Mouse (Mus musculus): Measurements from ENCODE around the gene Prr29. TPM values are rescaled to one million over a fixed set of nuclear protein-coding genes. Genes with fewer than 3 reads are reported as not detected.

Gene Prr29
- not detected in 2 replicates for polyA plus RNA-seq (2011; ENCODE audit: insufficient read length, low read depth, missing spikeins)

- TF ChIP-seq CTCF (IDR thresholded peaks at IDR 0.05; ENCODE audit: borderline replicate concordance, insufficient read depth, low read length), result no peak
- TF ChIP-seq POLR2A (IDR thresholded peaks at IDR 0.05; ENCODE audit: low read depth, low read length), result no peak
- H3K4me1 ChIP-seq (ENCODE audit: control insufficient read depth, insufficient read depth, low read length), result no peaks in the 10 kb centered on the region
- no peak within 1 kb of the TSS for H3K4me3 ChIP-seq (ENCODE audit: insufficient read depth, low read length)
- no peak within 1 kb of the TSS for H3K27ac ChIP-seq (ENCODE audit: insufficient read depth, low read length)
These were observed at the start of gene Prr29 for GRCm38 (mm10) chr11:106365366-106365765. Prr29 (plus strand) TSS chr11:106365472.

DNA sequence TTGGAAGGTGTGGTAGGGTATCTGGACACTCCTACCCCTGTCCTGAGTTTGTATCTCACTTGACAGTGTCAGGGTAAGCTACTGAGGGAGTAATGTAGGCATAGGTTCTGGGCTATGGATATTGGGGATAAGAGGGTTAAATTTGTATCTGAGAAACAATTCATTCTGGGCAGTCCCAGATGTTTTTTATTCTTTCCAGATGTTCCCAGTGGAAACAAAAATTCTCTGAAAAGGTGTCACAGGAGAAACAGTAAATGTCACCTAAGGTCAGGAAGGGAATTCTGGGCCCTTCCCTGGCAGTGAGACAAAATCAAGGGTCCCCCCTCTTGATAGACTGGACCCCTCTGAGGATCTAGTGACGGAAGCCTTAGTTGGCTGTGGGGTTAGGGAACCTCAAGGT lies 48.9 kb upstream of the Prr29 start:
- no peak overlapping the region for H3K27ac ChIP-seq (ENCODE audit: insufficient read depth, low read length)
- H3K4me1 ChIP-seq (ENCODE audit: control insufficient read depth, insufficient read depth, low read length), result peaks cover 3% of the 10 kb centered on the region
- no peak overlapping the region for H3K4me3 ChIP-seq (ENCODE audit: insufficient read depth, low read length)
- TF ChIP-seq POLR2A (IDR thresholded peaks at IDR 0.05; ENCODE audit: low read depth, low read length) (no peak), CTCF (IDR thresholded peaks at IDR 0.05; ENCODE audit: borderline replicate concordance, insufficient read depth, low read length) (no peak)

- Histone ChIP-seq H3K4me1 (ENCODE audit: control insufficient read depth, insufficient read depth, low read length) (peaks cover 3% of the 10 kb centered on the region), H3K27ac (ENCODE audit: insufficient read depth, low read length) (no peak overlapping the region), H3K4me3 (ENCODE audit: insufficient read depth, low read length) (no peak overlapping the region)
- TF ChIP-seq CTCF (IDR thresholded peaks at IDR 0.05; ENCODE audit: borderline replicate concordance, insufficient read depth, low read length), result no peak
- TF ChIP-seq POLR2A (IDR thresholded peaks at IDR 0.05; ENCODE audit: low read depth, low read length), result no peak
These were observed 47.5 kb upstream of the Prr29 start for GRCm38 (mm10) chr11:106317801-106318200.

GRCm38 (mm10) chr11:106318406-106319366 lies 46.6 kb upstream of the Prr29 start:
- no peak for TF ChIP-seq CTCF (IDR thresholded peaks at IDR 0.05; ENCODE audit: borderline replicate concordance, insufficient read depth, low read length)
- TF ChIP-seq POLR2A (IDR thresholded peaks at IDR 0.05; ENCODE audit: low read depth, low read length), result no peak

GRCm38 (mm10) chr11:106324858-106325257 lies 40.4 kb upstream of the Prr29 start:
- TF ChIP-seq POLR2A (IDR thresholded peaks at IDR 0.05; ENCODE audit: low read depth, low read length) (no peak), CTCF (IDR thresholded peaks at IDR 0.05; ENCODE audit: borderline replicate concordance, insufficient read depth, low read length) (no peak)
- Histone ChIP-seq H3K4me1 (ENCODE audit: control insufficient read depth, insufficient read depth, low read length) (no peaks in the 10 kb centered on the region), H3K4me3 (ENCODE audit: insufficient read depth, low read length) (no peak overlapping the region), H3K27ac (ENCODE audit: insufficient read depth, low read length) (no peak overlapping the region)

More at GRCm38 (mm10) chr11:106318406-106319366, 46.6 kb upstream of the Prr29 start:
- H3K4me3 ChIP-seq (ENCODE audit: insufficient read depth, low read length), result no peak overlapping the region
- peaks cover 3% of the 10 kb centered on the region for H3K4me1 ChIP-seq (ENCODE audit: control insufficient read depth, insufficient read depth, low read length)
- no peak overlapping the region for H3K27ac ChIP-seq (ENCODE audit: insufficient read depth, low read length)

DNA sequence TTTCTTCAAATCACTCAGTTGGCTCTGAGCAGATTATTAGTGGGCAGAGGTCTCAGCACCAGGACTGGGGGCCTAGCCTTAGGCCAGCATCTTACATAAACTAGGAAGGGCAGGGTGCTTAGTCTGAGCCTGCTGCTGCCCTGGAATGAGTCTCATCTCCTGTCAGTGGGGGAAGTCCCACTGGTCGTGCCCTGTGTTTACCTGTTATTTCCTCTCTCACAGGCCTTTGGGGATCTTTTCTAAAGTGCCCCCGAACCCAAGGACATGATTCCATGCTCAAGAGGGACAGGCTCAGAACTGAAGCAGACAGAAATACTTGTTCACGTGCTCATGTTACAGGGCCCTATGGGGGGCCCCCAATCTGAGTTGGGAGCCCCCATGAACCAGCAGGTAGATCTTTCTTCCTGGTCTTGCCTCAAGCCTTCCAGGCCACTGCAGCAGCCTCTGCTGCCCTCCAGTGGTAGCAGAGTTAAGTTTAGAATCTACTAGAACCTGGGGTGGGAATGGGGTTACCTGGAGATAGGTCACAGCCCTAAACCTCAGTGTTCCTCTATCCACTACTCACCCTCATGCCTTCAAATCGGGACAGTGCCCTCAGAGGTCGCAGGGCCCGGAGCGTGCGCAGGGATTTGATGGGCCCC lies 39.6 kb upstream of the Prr29 start:
- H3K4me3 ChIP-seq (ENCODE audit: insufficient read depth, low read length), result no peak overlapping the region
- peak; percentile 68 for TF ChIP-seq CTCF (IDR thresholded peaks at IDR 0.05; ENCODE audit: borderline replicate concordance, insufficient read depth, low read length)
- TF ChIP-seq POLR2A (IDR thresholded peaks at IDR 0.05; ENCODE audit: low read depth, low read length), result no peak
- H3K27ac ChIP-seq (ENCODE audit: insufficient read depth, low read length), result no peak overlapping the region
- H3K4me1 ChIP-seq (ENCODE audit: control insufficient read depth, insufficient read depth, low read length), result no peaks in the 10 kb centered on the region

GRCm38 (mm10) chr11:106326475-106326874 lies 38.8 kb upstream of the Prr29 start:
- Histone ChIP-seq H3K27ac (ENCODE audit: insufficient read depth, low read length) (no peak overlapping the region), H3K4me3 (ENCODE audit: insufficient read depth, low read length) (no peak overlapping the region), H3K4me1 (ENCODE audit: control insufficient read depth, insufficient read depth, low read length) (no peaks in the 10 kb centered on the region)
- no peak for TF ChIP-seq POLR2A (IDR thresholded peaks at IDR 0.05; ENCODE audit: low read depth, low read length)
- TF ChIP-seq CTCF (IDR thresholded peaks at IDR 0.05; ENCODE audit: borderline replicate concordance, insufficient read depth, low read length), result no peak

- Histone ChIP-seq H3K4me3 (ENCODE audit: insufficient read depth, low read length) (no peak overlapping the region), H3K27ac (ENCODE audit: insufficient read depth, low read length) (no peak overlapping the region), H3K4me1 (ENCODE audit: control insufficient read depth, insufficient read depth, low read length) (no peaks in the 10 kb centered on the region)
- no peak for TF ChIP-seq POLR2A (IDR thresholded peaks at IDR 0.05; ENCODE audit: low read depth, low read length)
- no peak for TF ChIP-seq CTCF (IDR thresholded peaks at IDR 0.05; ENCODE audit: borderline replicate concordance, insufficient read depth, low read length)
These were observed 36.8 kb upstream of the Prr29 start for GRCm38 (mm10) chr11:106328521-106328920.

GRCm38 (mm10) chr11:106329128-106329527 lies 36.1 kb upstream of the Prr29 start:
- Histone ChIP-seq H3K4me3 (ENCODE audit: insufficient read depth, low read length) (no peak overlapping the region), H3K27ac (ENCODE audit: insufficient read depth, low read length) (no peak overlapping the region)

DNA sequence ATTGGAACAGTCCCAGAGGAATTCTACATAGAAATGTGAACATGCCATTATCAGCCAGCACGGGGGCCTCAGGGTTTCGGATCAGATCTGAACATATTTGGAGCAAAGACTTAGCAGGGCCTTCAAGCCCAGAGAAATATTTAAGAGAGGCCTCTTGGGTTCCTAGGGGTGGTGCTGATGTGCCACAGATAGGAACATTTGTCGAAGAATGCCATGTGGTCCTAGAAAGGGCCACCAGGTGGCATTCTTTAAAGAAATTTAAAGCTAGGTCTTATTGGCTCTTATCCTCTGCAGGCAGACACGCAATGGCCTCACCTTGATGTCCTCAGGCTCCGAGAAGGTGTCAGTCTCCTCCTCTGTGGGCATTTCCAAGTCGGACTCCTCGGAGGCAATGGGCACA lies 35.6 kb upstream of the Prr29 start:
- no peaks in the 10 kb centered on the region for H3K4me1 ChIP-seq (ENCODE audit: control insufficient read depth, insufficient read depth, low read length)
- no peak overlapping the region for H3K27ac ChIP-seq (ENCODE audit: insufficient read depth, low read length)
- TF ChIP-seq POLR2A (IDR thresholded peaks at IDR 0.05; ENCODE audit: low read depth, low read length), result no peak
- no peak for TF ChIP-seq CTCF (IDR thresholded peaks at IDR 0.05; ENCODE audit: borderline replicate concordance, insufficient read depth, low read length)
- no peak overlapping the region for H3K4me3 ChIP-seq (ENCODE audit: insufficient read depth, low read length)

More at GRCm38 (mm10) chr11:106329128-106329527, 36.1 kb upstream of the Prr29 start:
- TF ChIP-seq POLR2A (IDR thresholded peaks at IDR 0.05; ENCODE audit: low read depth, low read length), result no peak
- TF ChIP-seq CTCF (IDR thresholded peaks at IDR 0.05; ENCODE audit: borderline replicate concordance, insufficient read depth, low read length), result no peak
- no peaks in the 10 kb centered on the region for H3K4me1 ChIP-seq (ENCODE audit: control insufficient read depth, insufficient read depth, low read length)
